Mouse (Mus musculus) cerebellum, adult (tissue): Measurements from ENCODE around the gene Ascc1.

ENCODE experiments used
- ATAC-seq: cut with Nextera tagmentation; 2 replicates; pipeline ENCODE4 v1.9.2; 2017; ENCODE audit warnings: mild to moderate bottlenecking, moderate library complexity, mixed read lengths; ENCODE audit not compliant: insufficient number of reproducible peaks, low FRiP score, low TSS enrichment

The Ascc1 gene

GRCm38 (mm10) chr10:60002673-60003212, at the start of gene Ascc1, which contains the start of gene Anapc16:
Ascc1 (plus strand) TSS chr10:60002805.
Anapc16 (minus strand) TSS chr10:60003135.
- ATAC-seq = peak; percentile 91

- ATAC-seq = no peak
These were observed 49.0 kb upstream of the Ascc1 start for GRCm38 (mm10) chr10:59953564-59954039.

- no peak for ATAC-seq
These were observed 45.9 kb upstream of the Ascc1 start for GRCm38 (mm10) chr10:59956681-59957080.

DNA sequence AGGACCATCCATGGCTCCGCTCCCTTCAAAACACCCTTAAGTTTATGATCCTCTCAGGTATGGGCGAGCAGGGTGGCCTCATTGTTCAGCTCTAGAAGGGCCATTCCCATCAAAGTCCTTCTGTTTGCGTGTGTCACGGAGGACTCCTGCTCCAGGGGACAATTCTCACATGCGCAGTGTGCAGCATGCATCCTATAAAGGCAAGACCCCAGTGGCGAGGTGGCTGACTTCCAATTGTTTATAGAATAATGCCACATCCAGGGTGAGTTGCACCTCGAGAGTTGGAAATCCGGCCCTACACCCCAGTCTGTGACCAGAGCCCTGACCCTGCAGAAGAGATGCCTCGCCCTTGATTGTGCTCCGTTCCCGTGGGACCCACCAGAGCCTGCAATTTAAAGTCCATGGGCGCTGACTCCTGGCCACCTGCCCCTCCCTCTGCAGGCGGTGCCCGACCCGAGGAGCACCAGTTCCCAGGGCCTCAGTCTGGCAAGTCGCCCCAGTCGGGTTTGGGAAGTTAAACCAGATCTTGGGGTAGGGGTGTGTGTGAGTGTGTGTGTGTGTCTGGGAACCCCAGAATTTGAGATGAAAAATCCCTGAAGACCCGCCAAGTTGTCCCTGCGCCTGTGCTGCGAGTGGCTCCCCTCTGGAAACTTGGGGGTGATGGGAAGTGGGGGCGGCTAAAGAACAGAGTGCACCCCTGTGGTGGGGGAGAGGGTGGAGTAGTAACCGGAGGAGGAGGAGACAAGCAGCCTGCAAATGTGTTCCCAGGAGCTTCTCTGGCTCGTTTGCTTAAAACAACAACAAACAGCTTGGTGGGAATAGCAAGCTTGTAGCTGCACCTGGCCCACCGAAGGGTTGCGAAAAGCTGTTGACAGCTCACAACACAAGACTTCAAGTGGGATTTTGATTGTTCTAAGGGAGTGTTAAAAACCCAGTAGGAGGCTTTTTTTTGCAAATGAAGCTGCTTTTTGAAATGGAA, 45.1 kb upstream of the Ascc1 start:
- ATAC-seq = no peak

GRCm38 (mm10) chr10:59958458-59958857, 44.1 kb upstream of the Ascc1 start:
- ATAC-seq = no peak

DNA sequence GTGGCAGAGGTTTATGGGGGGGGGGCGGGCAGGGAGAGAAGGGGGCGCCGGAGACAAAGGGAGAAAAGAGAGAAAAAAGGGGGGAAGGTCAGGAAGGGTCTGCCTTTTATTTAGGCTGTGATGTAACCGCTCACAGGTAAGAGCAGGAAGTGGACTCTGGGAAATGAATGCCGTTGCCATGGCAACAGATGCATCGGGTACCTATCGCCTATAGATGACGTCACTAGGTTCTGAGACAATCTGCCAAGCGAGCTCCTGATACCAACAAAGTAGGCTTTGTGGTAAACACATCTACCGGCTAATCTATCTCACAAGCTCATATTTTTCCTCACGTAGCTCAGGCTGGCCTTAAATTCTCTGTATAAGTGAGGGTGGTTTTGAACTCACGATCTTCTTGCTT, 43.1 kb upstream of the Ascc1 start:
- ATAC-seq = no peak

DNA sequence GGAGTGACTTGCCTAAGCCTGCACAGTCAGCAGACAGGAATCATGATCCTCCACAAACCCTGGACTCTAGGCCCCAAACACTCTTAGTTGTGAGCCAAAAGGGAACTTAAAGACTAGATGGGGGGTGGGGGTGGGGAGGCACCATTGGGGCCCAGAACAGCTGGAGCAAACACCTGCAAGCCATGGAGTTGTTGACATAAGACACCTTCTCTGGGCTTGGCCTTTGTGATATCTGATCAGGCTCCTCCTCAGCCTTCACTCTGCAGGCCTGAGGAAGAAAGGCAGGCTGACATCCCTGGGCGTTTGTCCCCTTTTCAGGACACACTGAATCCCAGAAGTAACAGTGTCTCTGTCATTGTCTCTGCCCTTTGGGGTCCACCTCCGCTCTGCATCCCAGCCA, 39.0 kb upstream of the Ascc1 start:
- ATAC-seq = no peak

DNA sequence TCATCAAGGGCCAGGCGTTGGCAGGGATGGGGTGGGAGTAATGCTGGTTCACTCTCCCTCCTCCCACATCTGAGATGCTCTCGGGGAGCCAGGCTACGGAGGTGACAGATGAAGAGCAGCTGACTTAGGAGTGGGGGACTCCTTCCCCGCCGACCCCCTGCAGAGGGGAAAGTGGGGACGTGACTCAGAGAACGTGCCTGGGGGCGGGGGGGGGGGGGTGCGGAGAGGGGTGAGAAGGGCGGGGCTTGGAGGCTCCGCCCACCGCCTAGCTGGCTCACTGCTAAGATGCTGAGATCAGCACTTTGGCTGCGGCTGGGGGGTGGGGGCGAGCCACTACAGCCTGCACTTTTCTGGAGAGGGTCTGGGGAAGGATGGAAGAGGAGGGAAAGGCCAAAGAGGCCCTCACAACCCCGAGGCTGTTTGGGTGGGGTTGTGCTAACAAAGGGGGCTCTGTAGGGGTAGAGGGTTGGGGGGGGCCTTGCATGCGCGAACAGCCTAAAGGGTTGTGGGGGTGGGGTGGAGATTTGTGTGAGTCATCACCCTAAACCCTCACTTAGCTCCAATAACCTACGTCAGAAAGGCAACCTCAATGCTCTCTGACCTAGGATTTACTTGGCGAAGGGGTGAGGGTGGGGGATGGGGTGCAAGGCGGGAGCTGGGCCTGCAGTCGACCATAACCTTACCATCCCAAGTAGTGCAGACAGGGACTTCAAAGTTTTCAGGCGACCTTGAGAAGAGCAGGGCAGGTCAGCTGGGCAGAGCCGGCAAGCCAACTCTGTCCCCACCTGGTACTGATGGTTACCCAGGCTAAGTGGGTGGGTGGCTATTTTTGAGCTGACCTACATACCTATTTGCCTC, 37.9 kb upstream of the Ascc1 start:
- no peak for ATAC-seq

DNA sequence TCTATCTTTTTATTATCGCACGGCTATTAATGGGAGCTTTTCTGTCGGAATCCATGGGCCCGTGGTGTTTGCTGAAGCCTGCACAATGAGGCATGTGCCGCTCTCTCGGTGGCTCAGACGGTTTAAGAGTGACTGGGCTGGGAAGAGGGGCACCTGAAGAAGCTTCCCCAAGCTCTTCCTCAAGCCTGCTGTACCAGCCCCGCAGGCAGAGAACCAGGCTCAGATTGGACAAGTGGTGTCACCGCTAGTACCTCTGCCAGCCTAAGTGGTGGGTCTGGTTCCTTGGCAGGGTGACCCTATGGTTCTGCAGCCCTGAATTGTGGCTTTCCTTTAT, 37.3 kb upstream of the Ascc1 start:
- no peak for ATAC-seq

GRCm38 (mm10) chr10:59965788-59966187, 36.8 kb upstream of the Ascc1 start:
- no peak for ATAC-seq

DNA sequence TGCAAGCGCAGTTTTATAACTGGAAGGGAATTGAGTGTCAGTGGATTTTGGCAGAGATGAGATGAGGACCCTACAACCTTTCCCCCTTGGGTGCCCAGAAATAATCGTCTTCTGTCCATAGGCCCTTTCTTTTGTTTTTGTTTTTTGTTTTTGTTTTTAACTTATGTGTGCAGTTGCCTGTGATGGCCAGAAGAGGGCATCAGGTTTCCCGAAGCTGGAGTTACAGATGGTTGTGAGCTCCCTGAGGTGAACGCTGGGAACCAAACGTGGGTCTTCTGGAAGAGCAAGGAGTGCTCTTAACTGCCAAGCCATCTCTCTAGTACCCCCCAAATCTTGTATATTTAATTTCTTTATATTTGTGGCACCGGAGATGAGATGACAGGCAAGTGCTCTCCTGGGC, 35.9 kb upstream of the Ascc1 start:
- ATAC-seq = no peak

- no peak for ATAC-seq
These were observed 35.2 kb upstream of the Ascc1 start for GRCm38 (mm10) chr10:59967309-59967942.

DNA sequence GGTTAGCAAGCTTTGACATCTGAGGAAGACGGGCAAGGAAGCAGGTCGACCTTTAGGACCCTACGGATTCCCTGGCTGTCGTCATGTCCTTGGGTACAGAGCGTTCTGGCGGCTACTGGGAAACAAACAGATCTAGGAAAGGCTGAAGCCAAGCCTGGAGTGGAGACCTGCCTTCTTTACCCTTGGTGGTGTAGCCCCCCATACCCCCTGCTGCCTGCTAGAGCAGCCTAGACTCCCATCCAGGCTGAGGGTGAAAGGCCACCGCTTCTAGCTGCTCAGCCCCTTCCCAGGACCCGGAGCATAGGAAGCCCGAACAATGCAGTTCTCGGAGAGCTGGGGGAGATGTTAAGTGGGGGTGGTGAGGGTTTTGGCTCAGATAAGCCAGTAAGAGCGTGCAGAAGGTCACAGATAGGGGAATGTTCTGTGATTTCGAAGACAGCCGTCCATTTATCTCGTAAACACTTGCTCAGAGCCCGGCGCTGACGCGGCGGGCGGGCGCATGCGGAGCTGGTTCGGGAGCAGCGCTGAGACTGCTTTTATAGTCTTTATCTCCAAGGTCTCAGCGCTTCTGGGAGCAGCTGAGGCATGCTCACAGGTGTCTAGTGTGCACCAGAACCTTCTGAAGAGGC, 32.7 kb upstream of the Ascc1 start:
- peak; percentile 90 for ATAC-seq

DNA sequence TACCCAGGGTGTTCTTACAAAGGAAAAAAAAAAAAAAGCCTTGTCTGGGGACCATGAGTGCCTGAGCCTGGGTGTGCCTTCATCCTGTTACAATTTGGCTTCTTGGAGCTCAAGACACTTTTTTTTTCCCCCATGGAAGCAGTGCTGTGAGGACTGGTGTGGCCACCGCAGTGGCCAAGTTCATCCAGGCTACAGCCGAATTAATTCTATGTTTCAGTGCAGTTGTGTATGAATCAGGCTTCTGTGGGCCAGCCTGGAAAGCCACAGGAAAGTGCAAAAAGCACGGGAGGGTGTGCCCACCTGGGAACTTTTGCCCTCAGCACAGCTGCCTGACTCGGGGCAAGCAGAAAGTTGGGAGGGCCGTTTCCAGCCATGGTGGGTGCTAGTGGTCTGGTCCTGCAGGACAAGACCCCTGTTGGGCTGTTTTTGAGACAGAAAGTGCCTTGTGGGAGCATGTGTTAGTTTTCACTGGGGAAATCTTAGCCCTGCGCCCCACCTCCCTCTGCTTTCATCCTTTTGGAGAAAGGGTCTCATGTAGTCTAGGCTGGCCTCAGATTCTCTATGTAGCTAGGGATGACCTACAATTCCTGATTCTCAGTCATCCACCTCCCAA, 32.0 kb upstream of the Ascc1 start:
- ATAC-seq = no peak

GRCm38 (mm10) chr10:59971813-59972212, 30.8 kb upstream of the Ascc1 start:
- no peak for ATAC-seq

DNA sequence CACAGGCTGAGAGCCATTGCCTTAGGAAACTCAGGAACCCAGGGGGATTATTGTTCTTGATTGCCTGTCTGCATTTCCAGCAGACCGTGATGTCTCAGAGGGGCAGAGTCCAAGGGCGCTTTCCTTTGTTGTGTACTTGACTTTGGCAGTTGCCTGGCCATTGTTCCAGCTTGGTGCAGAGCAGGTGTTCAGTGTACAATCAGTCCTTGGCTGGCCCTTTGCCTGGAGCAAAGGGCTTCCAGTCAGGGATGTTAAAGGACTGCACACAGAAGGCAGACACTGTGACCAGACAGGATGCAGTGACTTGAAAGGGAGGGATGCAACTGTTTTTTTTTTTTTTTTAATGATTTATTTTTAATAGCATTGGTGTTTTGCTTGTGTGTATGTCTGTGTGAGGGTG, 30.1 kb upstream of the Ascc1 start:
- ATAC-seq = no peak

DNA sequence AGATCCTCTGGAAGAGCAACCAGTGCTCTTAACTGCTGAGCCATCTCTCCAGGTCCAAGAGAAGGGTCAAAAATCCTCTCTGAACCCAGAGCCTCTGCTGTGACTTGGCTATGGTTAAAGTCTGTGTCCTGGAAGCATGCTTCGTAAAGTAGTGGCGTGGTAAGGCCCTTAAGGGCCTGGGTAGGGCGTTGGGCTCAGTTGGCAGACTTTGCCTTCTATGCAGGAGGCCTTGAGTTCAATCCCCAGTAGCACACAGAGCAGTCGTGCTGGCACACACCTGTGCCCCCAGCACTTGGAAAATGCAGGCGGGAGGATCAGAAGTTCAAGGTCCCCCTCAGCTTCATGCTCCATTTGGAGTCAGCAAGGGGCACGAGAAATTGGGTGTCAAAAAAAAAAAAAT, 29.6 kb upstream of the Ascc1 start:
- ATAC-seq = no peak

DNA sequence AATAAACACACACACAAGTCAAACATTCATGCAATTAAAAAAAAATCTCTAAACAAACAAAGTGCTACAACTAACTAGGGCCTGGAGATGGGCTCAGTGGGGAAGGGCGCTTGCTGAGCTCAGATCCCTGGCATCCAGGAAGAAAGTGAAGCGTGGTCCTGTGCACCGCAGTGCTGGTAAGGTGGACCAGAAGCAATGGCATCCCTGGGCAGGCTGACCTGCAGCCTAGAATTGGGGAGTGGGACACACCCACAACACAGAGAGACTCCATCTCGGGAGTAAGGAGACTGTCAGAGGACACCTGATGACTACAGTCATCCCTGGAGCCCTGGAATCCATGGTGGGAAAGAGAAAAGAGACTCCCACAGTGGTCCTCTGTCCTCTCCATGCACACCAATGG, 29.2 kb upstream of the Ascc1 start:
- ATAC-seq = no peak

DNA sequence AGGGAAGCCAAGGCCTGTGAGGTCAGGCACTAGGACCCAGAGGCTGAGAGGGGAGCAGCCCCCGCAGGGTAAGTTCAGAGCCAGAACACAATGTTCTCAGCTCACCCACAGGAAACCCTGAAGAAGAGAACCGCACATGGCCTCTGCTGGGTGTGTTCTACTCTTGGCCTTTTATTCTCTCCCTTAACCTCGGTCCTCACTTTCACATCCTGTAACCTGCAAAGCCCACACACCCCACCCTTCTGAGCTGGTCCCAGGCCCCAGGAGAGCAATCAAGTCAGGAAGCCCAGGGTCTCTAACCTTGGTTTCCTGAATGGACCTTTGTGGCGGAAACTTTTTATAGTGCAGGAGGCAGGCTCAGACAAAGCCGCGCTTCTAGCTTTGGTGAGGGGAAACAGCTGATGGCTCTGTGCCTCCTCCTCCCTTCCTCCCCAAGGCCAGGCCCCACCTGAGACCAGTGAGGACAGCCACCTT, 28.4 kb upstream of the Ascc1 start:
- peak; percentile 28; the same call in 1 of the 2 replicates for ATAC-seq
